Mouse (Mus musculus) thymus, postnatal 4 days (tissue): Measurements from ENCODE around the gene Dhtkd1.
A peak's percentile ranks its signal among the peaks of the same experiment; 100 is the strongest.
"Not testable (repeated sequence)": the region's sequence is repeated elsewhere in the genome, so short reads cannot be mapped to it uniquely, and the experiment has no call there.

Source experiments
- DNase-seq: peaks from one replicate; pipeline ENCODE4 v3.0.0; 2021

Gene Dhtkd1

GRCm38 (mm10) chr2:5942416-5943032 lies at the start of gene Dhtkd1:
Gene Dhtkd1, minus strand, starts transcription at chr2:5942792.
- DNase-seq: peak; percentile 56

GRCm38 (mm10) chr2:5977532-5977931 lies 34.9 kb upstream of the Dhtkd1 start:
- DNase-seq: no peak

- not testable (repeated sequence) for DNase-seq
These were observed 28.0 kb upstream of the Dhtkd1 start for GRCm38 (mm10) chr2:5970629-5971028.

GRCm38 (mm10) chr2:5965972-5966371 lies 23.4 kb upstream of the Dhtkd1 start:
- no peak for DNase-seq

- DNase-seq: not testable (repeated sequence)
These were observed 21.1 kb upstream of the Dhtkd1 start for GRCm38 (mm10) chr2:5963729-5964128.

- DNase-seq: no peak
These were observed 19.7 kb upstream of the Dhtkd1 start for GRCm38 (mm10) chr2:5962265-5962664.

- DNase-seq: peak; percentile 27
These were observed 15.1 kb upstream of the Dhtkd1 start for GRCm38 (mm10) chr2:5957705-5958104.

GRCm38 (mm10) chr2:5951621-5952211 lies 9.1 kb upstream of the Dhtkd1 start:
- DNase-seq: peak; percentile 73

- DNase-seq: peak; percentile 99
These were observed 8.4 kb upstream of the Dhtkd1 start, which contains the start of gene Upf2 for GRCm38 (mm10) chr2:5950766-5951595. Gene Upf2, plus strand, starts transcription at chr2:5951469.

GRCm38 (mm10) chr2:5950305-5950704 lies 7.7 kb upstream of the Dhtkd1 start:
- DNase-seq: no peak

- not testable (repeated sequence) for DNase-seq
These were observed 7.2 kb upstream of the Dhtkd1 start for GRCm38 (mm10) chr2:5949821-5950220.

- no peak for DNase-seq
These were observed 6.4 kb upstream of the Dhtkd1 start for GRCm38 (mm10) chr2:5948964-5949363.

GRCm38 (mm10) chr2:5946876-5947275 lies 4.3 kb upstream of the Dhtkd1 start:
- DNase-seq: no peak

- no peak for DNase-seq
These were observed 3.0 kb upstream of the Dhtkd1 start for GRCm38 (mm10) chr2:5945629-5946028.

- no peak for DNase-seq
These were observed 479 bp upstream of the Dhtkd1 start for GRCm38 (mm10) chr2:5943071-5943470.

- no peak for DNase-seq
These were observed 654 bp downstream of the Dhtkd1 start for GRCm38 (mm10) chr2:5941861-5942415.

- no peak for DNase-seq
These were observed 1.7 kb downstream of the Dhtkd1 start for GRCm38 (mm10) chr2:5940936-5941335.

GRCm38 (mm10) chr2:5939911-5940310 lies 2.7 kb downstream of the Dhtkd1 start:
- no peak for DNase-seq

- no peak for DNase-seq
These were observed 3.3 kb downstream of the Dhtkd1 start for GRCm38 (mm10) chr2:5939319-5939718.

- no peak for DNase-seq
These were observed 6.0 kb downstream of the Dhtkd1 start for GRCm38 (mm10) chr2:5936550-5936949.

GRCm38 (mm10) chr2:5936068-5936467 lies 6.5 kb downstream of the Dhtkd1 start:
- DNase-seq: no peak

- no peak for DNase-seq
These were observed 7.7 kb downstream of the Dhtkd1 start for GRCm38 (mm10) chr2:5934936-5935335.

- DNase-seq: no peak
These were observed 10.7 kb downstream of the Dhtkd1 start for GRCm38 (mm10) chr2:5931938-5932337.
